Mouse (Mus musculus) liver, embryonic 16.5 days (tissue): ENCODE data around the gene Gm826. TPM values are rescaled to one million over a fixed set of nuclear protein-coding genes. Genes with fewer than 3 reads are reported as not detected.

Experiments
- ATAC-seq: fragments of 200-750 bp; cut with Nextera tagmentation; 2 replicates; pipeline ENCODE4 v1.8.0; 2017; ENCODE audit warnings: low read depth, mild to moderate bottlenecking, moderate number of reproducible peaks, moderate library complexity
- H3K27ac ChIP-seq: fragments of 300-500 bp; sonication (generic); 2 replicates; pipeline ENCODE4 v1.5.1; 2014; ENCODE audit warnings: mild to moderate bottlenecking, low read length
- H3K27me3 ChIP-seq: fragments of 300-500 bp; sonication (generic); 2 replicates; pipeline ENCODE4 v1.6.1; 2014; ENCODE audit warnings: low read depth, low read length, mixed read lengths; ENCODE audit not compliant: control insufficient read depth, insufficient read depth
- H3K36me3 ChIP-seq: fragments of 300-500 bp; sonication (generic); 2 replicates; pipeline ENCODE4 v1.6.1; 2014; ENCODE audit warnings: mild to moderate bottlenecking; ENCODE audit not compliant: control insufficient read depth, insufficient read depth
- H3K4me1 ChIP-seq: fragments of 300-500 bp; sonication (generic); 2 replicates; pipeline ENCODE4 v1.6.1; 2014; ENCODE audit warnings: low read depth, low read length, mixed read lengths; ENCODE audit not compliant: control insufficient read depth
- H3K4me2 ChIP-seq: fragments of 300-500 bp; sonication (generic); 2 replicates; pipeline ENCODE4 v1.6.1; 2014; ENCODE audit warnings: low read depth, low read length, mixed read lengths
- H3K4me3 ChIP-seq: fragments of 300-500 bp; sonication (generic); 2 replicates; pipeline ENCODE4 v1.5.1; 2014; ENCODE audit warnings: low read depth, mild to moderate bottlenecking, low read length
- H3K9ac ChIP-seq: fragments of 300-500 bp; sonication (generic); 2 replicates; pipeline ENCODE4 v1.6.1; 2014; ENCODE audit warnings: low read depth, low read length
- H3K9me3 ChIP-seq: fragments of 300-500 bp; sonication (generic); replicated peaks from 2 replicates; pipeline ENCODE4 v1.6.1; 2016; ENCODE audit warnings: low read length; ENCODE audit not compliant: control insufficient read depth
- WGBS: fragments of 180-500 bp; shearing (Covaris S2); extraction: QIAGEN DNeasy Blood & Tissue Kit; methylation state at CpG from one replicate; pipeline ENCODE4 v1.1.7; 2014; ENCODE audit not compliant: insufficient replicate concordance; 5-methylcytosine and 5-hydroxymethylcytosine counted together
- polyA plus RNA-seq: library from polyadenylated mRNA; unstranded; fragments of >200 nt; fragmentation: Nextera tagmentation; extraction: Ambion mirVana; gene quantifications from 2 replicates; pipeline ENCODE4 v1.2.1, GENCODE M21; 2015

Gene Gm826
- polyA plus RNA-seq, 1 experiment from 2014 or later = 6.1 TPM

GRCm38 (mm10) chr2:160366111-160366979 is 32.4 kb upstream of the Gm826 start:
- Histone ChIP-seq H3K4me1 (no peaks in the 10 kb centered on the region; the same call in 1 of the 2 replicates), H3K27me3 (peaks cover 97% of the 10 kb centered on the region), H3K9me3 (no peaks in the 10 kb centered on the region), H3K36me3 (no peaks in the 10 kb centered on the region), H3K27ac (0 out of 2 replicates have a peak overlapping the region, but pooled peaks have one; percentile 6), H3K4me3 (peak overlapping the region; percentile 52), H3K4me2 (peak overlapping the region; percentile 69), H3K9ac (peak overlapping the region; percentile 37)
- peak; percentile 30 for ATAC-seq
- 1% methylated on average over 73 of the region's 95 CpGs for WGBS

- Histone ChIP-seq H3K27ac (no peak overlapping the region), H3K27me3 (peaks cover 97% of the 10 kb centered on the region), H3K36me3 (no peaks in the 10 kb centered on the region), H3K9me3 (no peaks in the 10 kb centered on the region), H3K9ac (peak overlapping the region; percentile 3; the same call in 1 of the 2 replicates), H3K4me2 (peak overlapping the region; percentile 69), H3K4me1 (no peaks in the 10 kb centered on the region; the same call in 1 of the 2 replicates), H3K4me3 (peak overlapping the region; percentile 52)
- ATAC-seq = no peak
- 1% methylated on average over 50 of the region's 50 CpGs for WGBS
Observed at GRCm38 (mm10) chr2:160365107-160365911, 31.3 kb upstream of the Gm826 start.

GRCm38 (mm10) chr2:160364666-160365065 is 30.7 kb upstream of the Gm826 start:
- Histone ChIP-seq H3K4me1 (no peaks in the 10 kb centered on the region; the same call in 1 of the 2 replicates), H3K27ac (no peak overlapping the region), H3K4me3 (no peak overlapping the region; the same call in 1 of the 2 replicates), H3K9me3 (no peaks in the 10 kb centered on the region), H3K36me3 (no peaks in the 10 kb centered on the region), H3K27me3 (peaks cover 97% of the 10 kb centered on the region), H3K9ac (no peak overlapping the region), H3K4me2 (peak overlapping the region; percentile 69; the same call in 1 of the 2 replicates)
- WGBS = 5% methylated on average over 12 of the region's 12 CpGs
- no peak for ATAC-seq

- Histone ChIP-seq H3K4me2 (no peak overlapping the region), H3K9ac (no peak overlapping the region), H3K4me1 (no peaks in the 10 kb centered on the region; the same call in 1 of the 2 replicates), H3K4me3 (no peak overlapping the region), H3K36me3 (no peaks in the 10 kb centered on the region), H3K27me3 (peaks cover 97% of the 10 kb centered on the region), H3K9me3 (no peaks in the 10 kb centered on the region), H3K27ac (no peak overlapping the region)
- 6% methylated on average over 9 of the region's 9 CpGs for WGBS
- no peak for ATAC-seq
Observed at GRCm38 (mm10) chr2:160364128-160364650, 30.2 kb upstream of the Gm826 start.

- H3K27me3 ChIP-seq = peaks cover 96% of the 10 kb centered on the region
- H3K4me2 ChIP-seq = no peak overlapping the region
- H3K27ac ChIP-seq = no peak overlapping the region
- H3K9ac ChIP-seq = no peak overlapping the region
- WGBS = 13% methylated on average over 4 of the region's 4 CpGs
- no peaks in the 10 kb centered on the region; the same call in 1 of the 2 replicates for H3K4me1 ChIP-seq
- no peak overlapping the region for H3K4me3 ChIP-seq
- H3K9me3 ChIP-seq = no peaks in the 10 kb centered on the region
- H3K36me3 ChIP-seq = no peaks in the 10 kb centered on the region
- ATAC-seq = no peak
Observed at GRCm38 (mm10) chr2:160363201-160363600, 29.2 kb upstream of the Gm826 start.

- 7% methylated on average over 16 of the region's 16 CpGs for WGBS
- Histone ChIP-seq H3K27ac (no peak overlapping the region), H3K4me1 (no peaks in the 10 kb centered on the region), H3K9ac (no peak overlapping the region), H3K4me3 (no peak overlapping the region), H3K36me3 (no peaks in the 10 kb centered on the region), H3K9me3 (no peaks in the 10 kb centered on the region), H3K4me2 (0 out of 2 replicates have a peak overlapping the region, but pooled peaks have one; percentile 24), H3K27me3 (peaks cover 84% of the 10 kb centered on the region)
- no peak for ATAC-seq
Observed at GRCm38 (mm10) chr2:160361442-160362121, 27.6 kb upstream of the Gm826 start.

GRCm38 (mm10) chr2:160360234-160360874 is 26.4 kb upstream of the Gm826 start:
- WGBS = 11% methylated on average over 8 of the region's 8 CpGs
- H3K4me3 ChIP-seq = no peak overlapping the region
- H3K27ac ChIP-seq = no peak overlapping the region
- H3K4me1 ChIP-seq = no peaks in the 10 kb centered on the region
- H3K9ac ChIP-seq = no peak overlapping the region
- H3K27me3 ChIP-seq = peaks cover 72% of the 10 kb centered on the region
- ATAC-seq = no peak
- H3K4me2 ChIP-seq = no peak overlapping the region
- no peaks in the 10 kb centered on the region for H3K9me3 ChIP-seq
- no peaks in the 10 kb centered on the region for H3K36me3 ChIP-seq

GRCm38 (mm10) chr2:160358896-160359295 is 24.9 kb upstream of the Gm826 start:
- Histone ChIP-seq H3K9ac (no peak overlapping the region), H3K4me1 (no peaks in the 10 kb centered on the region), H3K9me3 (no peaks in the 10 kb centered on the region), H3K36me3 (no peaks in the 10 kb centered on the region), H3K27me3 (peaks cover 57% of the 10 kb centered on the region), H3K27ac (no peak overlapping the region), H3K4me2 (no peak overlapping the region), H3K4me3 (no peak overlapping the region)
- 9% methylated on average over 4 of the region's 4 CpGs for WGBS
- no peak for ATAC-seq
